Mouse (Mus musculus) hindbrain, embryonic 11.5 days (tissue): ENCODE data around the gene Cdhr5. TPM values are rescaled to one million over a fixed set of nuclear protein-coding genes. Genes with fewer than 3 reads are reported as not detected.

ENCODE experiments used
- ATAC-seq: fragments of 200-750 bp; cut with Nextera tagmentation; 2 replicates; pipeline ENCODE4 v1.8.0; 2017; ENCODE audit warnings: mild to moderate bottlenecking, moderate TSS enrichment, moderate library complexity; ENCODE audit not compliant: low FRiP score
- DNase-seq: peaks from one replicate; pipeline ENCODE4 v3.0.0-alpha.2; 2015; ENCODE audit warnings: low spot score
- H3K27ac ChIP-seq: fragments of 300-500 bp; sonication (generic); 2 replicates; pipeline ENCODE4 v1.5.1; 2014; ENCODE audit warnings: mild to moderate bottlenecking, low read depth, low read length
- H3K27me3 ChIP-seq: fragments of 300-500 bp; sonication (generic); 2 replicates; pipeline ENCODE4 v1.6.1; 2014; ENCODE audit warnings: mild to moderate bottlenecking, low read length, moderate library complexity, mixed read lengths; ENCODE audit not compliant: control insufficient read depth, insufficient read depth
- H3K36me3 ChIP-seq: fragments of 300-500 bp; sonication (generic); 2 replicates; pipeline ENCODE4 v1.6.1; 2014; ENCODE audit warnings: mild to moderate bottlenecking, low read length, moderate library complexity, mixed read lengths; ENCODE audit not compliant: control insufficient read depth, insufficient read depth
- H3K4me1 ChIP-seq: fragments of 300-500 bp; sonication (generic); replicated peaks from 2 replicates; pipeline ENCODE4 v1.6.1; 2014; ENCODE audit warnings: low read length, mixed read lengths; ENCODE audit not compliant: control insufficient read depth, insufficient read depth
- H3K4me2 ChIP-seq: fragments of 300-500 bp; sonication (generic); replicated peaks from 2 replicates; pipeline ENCODE4 v1.6.1; 2014; ENCODE audit warnings: mild to moderate bottlenecking, low read depth, low read length
- H3K4me3 ChIP-seq: fragments of 300-500 bp; sonication (generic); 2 replicates; pipeline ENCODE4 v1.5.1; 2014; ENCODE audit warnings: low read depth, low read length
- H3K9ac ChIP-seq: fragments of 300-500 bp; sonication (generic); 2 replicates; pipeline ENCODE4 v1.6.1; 2014; ENCODE audit warnings: low read depth, low read length
- H3K9me3 ChIP-seq: fragments of 300-500 bp; sonication (generic); 2 replicates; pipeline ENCODE4 v1.6.1; 2016; ENCODE audit warnings: low read length; ENCODE audit not compliant: control insufficient read depth
- WGBS: fragments of 180-500 bp; shearing (Covaris S2); extraction: QIAGEN DNeasy Blood & Tissue Kit; methylation state at CpG from one replicate; pipeline ENCODE4 v1.1.7; 2014; 5-methylcytosine and 5-hydroxymethylcytosine counted together
- polyA plus RNA-seq: library from polyadenylated mRNA; unstranded; fragments of >200 nt; fragmentation: Nextera tagmentation; extraction: Ambion mirVana; gene quantifications from 2 replicates; pipeline ENCODE4 v1.2.1, GENCODE M21; 2014

Cdhr5 gene
- polyA plus RNA-seq, 1 experiment from 2014 or later, result not detected

GRCm38 (mm10) chr7:141282756-141283155 lies 6.2 kb upstream of the Cdhr5 start:
- Histone ChIP-seq H3K27me3 (0 out of 2 replicates have a peak, but pooled peaks cover 3% of the 10 kb centered on the region), H3K9me3 (no peaks in the 10 kb centered on the region), H3K9ac (no peak overlapping the region), H3K36me3 (no peaks in the 10 kb centered on the region), H3K4me3 (no peak overlapping the region), H3K4me1 (peaks cover 5% of the 10 kb centered on the region; the same call in 1 of the 2 replicates), H3K27ac (no peak overlapping the region), H3K4me2 (no peak overlapping the region)
- no peak for ATAC-seq
- WGBS, result 81% methylated on average over 4 of the region's 4 CpGs
- DNase-seq, result no peak

- 52% methylated on average over 6 of the region's 6 CpGs for WGBS
- peaks cover 5% of the 10 kb centered on the region; the same call in 1 of the 2 replicates for H3K4me1 ChIP-seq
- H3K36me3 ChIP-seq, result no peaks in the 10 kb centered on the region
- ATAC-seq (no peak), DNase-seq (no peak)
- no peak overlapping the region for H3K9ac ChIP-seq
- no peak overlapping the region for H3K27ac ChIP-seq
- H3K9me3 ChIP-seq, result no peaks in the 10 kb centered on the region
- H3K27me3 ChIP-seq, result 0 out of 2 replicates have a peak, but pooled peaks cover 3% of the 10 kb centered on the region
- no peak overlapping the region for H3K4me2 ChIP-seq
- H3K4me3 ChIP-seq, result no peak overlapping the region
Measured at GRCm38 (mm10) chr7:141281442-141281841, 4.9 kb upstream of the Cdhr5 start.

DNA sequence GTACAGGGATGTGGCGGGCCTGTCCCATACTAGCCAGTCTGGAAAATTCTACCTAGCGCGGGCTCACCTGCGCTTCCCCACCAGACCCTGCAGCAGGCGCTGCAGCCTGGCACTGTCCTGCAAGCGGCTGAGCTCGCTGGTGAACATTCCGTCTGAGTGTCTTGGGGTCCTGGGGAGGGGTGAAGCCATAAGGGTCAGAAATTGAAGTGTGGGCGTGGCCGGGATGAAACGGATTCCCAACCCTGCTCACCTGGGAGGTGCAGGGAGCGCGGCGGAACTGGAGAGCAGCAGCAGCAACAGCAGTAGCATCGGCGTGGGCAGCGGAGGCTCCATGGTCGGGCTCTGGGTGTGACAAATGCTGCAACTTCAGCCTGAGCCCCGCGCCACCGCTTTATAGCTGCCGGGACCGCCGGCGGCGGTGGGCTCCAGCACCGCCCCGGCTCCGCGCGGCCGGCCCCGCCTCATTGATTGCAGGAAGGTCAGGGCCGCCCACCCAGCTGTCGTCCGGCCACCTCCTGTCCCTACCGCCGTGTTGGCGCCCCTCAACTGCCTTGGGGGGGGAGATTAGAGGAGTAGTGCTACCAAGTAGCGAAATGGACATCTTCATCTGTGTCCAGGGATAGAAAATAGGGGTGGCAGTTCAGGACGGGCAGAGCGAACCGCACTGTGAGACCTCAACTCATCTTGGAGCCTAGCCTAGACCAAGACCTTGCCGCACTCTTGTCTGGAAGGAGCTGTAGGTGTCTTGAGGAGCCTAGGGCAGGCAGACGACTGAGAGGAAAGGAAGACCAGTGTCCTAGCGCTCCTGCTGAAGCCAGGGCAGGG lies 2.4 kb upstream of the Cdhr5 start, which contains the start of gene Sct:
Gene Sct (minus strand): TSS at position 368 of the 825 bp plus-strand sequence.
- H3K4me3 ChIP-seq, result peak within 1 kb of the TSS; percentile 38

GRCm38 (mm10) chr7:141277701-141278678 lies 1.4 kb upstream of the Cdhr5 start:
- H3K4me3 ChIP-seq, result no peak overlapping the region
- DNase-seq (no peak), ATAC-seq (no peak)
- no peak overlapping the region for H3K27ac ChIP-seq
- no peaks in the 10 kb centered on the region for H3K36me3 ChIP-seq
- 78% methylated on average over 11 of the region's 11 CpGs for WGBS
- no peak overlapping the region for H3K9ac ChIP-seq
- 0 out of 2 replicates have a peak, but pooled peaks cover 3% of the 10 kb centered on the region for H3K27me3 ChIP-seq
- no peaks in the 10 kb centered on the region for H3K9me3 ChIP-seq
- H3K4me1 ChIP-seq, result peaks cover 5% of the 10 kb centered on the region; the same call in 1 of the 2 replicates
- no peak overlapping the region; the same call in 1 of the 2 replicates for H3K4me2 ChIP-seq

More for the DNA sequence above, 2.4 kb upstream of the Cdhr5 start, which contains the start of gene Sct:
- H3K9ac ChIP-seq, result peak within 1 kb of the TSS; percentile 39
- no peaks in the 10 kb centered on the region for H3K36me3 ChIP-seq
- WGBS, result 2% methylated on average over 42 of the region's 46 CpGs
- no peak within 1 kb of the TSS for H3K27ac ChIP-seq
- peak; percentile 72 for DNase-seq
- H3K27me3 ChIP-seq, result 0 out of 2 replicates have a peak, but pooled peaks cover 3% of the 10 kb centered on the region
- ATAC-seq, result peak; percentile 73
- H3K4me1 ChIP-seq, result peaks cover 5% of the 10 kb centered on the region; the same call in 1 of the 2 replicates
- no peaks in the 10 kb centered on the region for H3K9me3 ChIP-seq
- H3K4me2 ChIP-seq, result peak within 1 kb of the TSS; percentile 87

DNA sequence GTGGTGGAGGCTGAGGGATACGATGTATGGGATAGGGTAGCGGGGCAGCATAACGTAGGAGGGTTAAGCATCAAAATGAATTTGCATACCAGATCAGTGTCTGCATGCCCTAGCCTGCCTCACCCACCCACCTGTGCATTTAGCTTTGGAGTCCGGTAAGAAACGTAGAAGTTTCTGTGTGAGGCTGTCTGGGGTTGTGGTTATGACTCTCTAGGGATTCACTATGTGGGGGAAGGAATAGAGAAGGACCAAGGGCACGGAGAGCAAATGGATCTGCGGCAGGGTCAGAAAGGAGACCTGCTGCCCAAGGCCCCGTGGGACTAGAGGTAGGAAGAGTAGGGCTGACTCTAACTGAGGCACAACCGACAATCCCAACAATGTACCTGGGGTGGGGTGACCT lies 1.2 kb downstream of the Cdhr5 start:
- Histone ChIP-seq H3K9me3 (no peaks in the 10 kb centered on the region), H3K9ac (no peak overlapping the region), H3K4me2 (no peak overlapping the region), H3K4me3 (no peak overlapping the region), H3K4me1 (peaks cover 5% of the 10 kb centered on the region; the same call in 1 of the 2 replicates), H3K27me3 (0 out of 2 replicates have a peak, but pooled peaks cover 3% of the 10 kb centered on the region), H3K27ac (no peak overlapping the region), H3K36me3 (no peaks in the 10 kb centered on the region)
- 88% methylated on average over 9 of the region's 9 CpGs for WGBS
- ATAC-seq, result no peak
- DNase-seq, result no peak

DNA sequence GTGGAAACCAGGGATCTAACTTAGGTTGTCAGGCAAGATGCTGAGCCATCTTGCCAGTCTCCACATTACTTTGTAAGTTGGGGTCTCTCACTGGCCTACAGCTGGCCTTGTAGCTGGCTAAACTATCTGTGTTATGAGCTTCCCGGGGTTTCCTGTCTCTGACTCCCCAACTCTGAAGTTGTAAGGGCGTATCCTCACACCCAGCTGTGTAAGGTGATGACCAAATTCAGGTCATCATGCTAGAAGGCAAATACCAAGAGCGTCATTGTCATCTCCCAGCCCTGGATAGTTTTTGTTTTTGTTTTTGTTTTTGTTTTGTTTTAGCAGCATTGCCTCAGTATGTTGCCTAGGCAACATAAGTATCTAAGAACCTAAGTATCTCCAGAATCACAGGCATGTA lies 6.0 kb downstream of the Cdhr5 start:
- 81% methylated on average over 3 of the region's 3 CpGs for WGBS
- Histone ChIP-seq H3K9me3 (no peaks in the 10 kb centered on the region), H3K4me3 (no peak overlapping the region), H3K4me2 (no peak overlapping the region), H3K27ac (no peak overlapping the region), H3K4me1 (0 out of 2 replicates have a peak, but pooled peaks cover 3% of the 10 kb centered on the region), H3K36me3 (no peaks in the 10 kb centered on the region), H3K27me3 (no peaks in the 10 kb centered on the region), H3K9ac (no peak overlapping the region)
- DNase-seq (no peak), ATAC-seq (no peak)

DNA sequence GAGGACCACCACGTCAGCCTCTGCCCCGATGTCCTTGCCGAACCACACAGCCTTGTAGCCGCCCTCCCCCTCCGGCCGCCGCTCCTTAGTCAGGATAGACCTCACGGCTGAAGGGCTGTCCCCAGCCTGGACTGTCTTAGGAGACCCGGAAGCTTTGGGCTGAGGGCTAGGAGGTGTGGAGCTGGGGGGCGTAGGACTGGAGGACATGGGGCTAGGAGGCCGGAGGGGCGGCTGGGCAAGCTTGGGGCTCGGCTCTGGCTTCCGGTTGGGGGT lies 7.4 kb downstream of the Cdhr5 start:
- Histone ChIP-seq H3K36me3 (no peaks in the 10 kb centered on the region), H3K27me3 (no peaks in the 10 kb centered on the region), H3K9ac (no peak overlapping the region), H3K4me2 (no peak overlapping the region), H3K27ac (no peak overlapping the region), H3K4me3 (no peak overlapping the region), H3K9me3 (no peaks in the 10 kb centered on the region), H3K4me1 (0 out of 2 replicates have a peak, but pooled peaks cover 3% of the 10 kb centered on the region)
- no peak for ATAC-seq
- DNase-seq, result no peak
- 81% methylated on average over 12 of the region's 14 CpGs for WGBS

DNA sequence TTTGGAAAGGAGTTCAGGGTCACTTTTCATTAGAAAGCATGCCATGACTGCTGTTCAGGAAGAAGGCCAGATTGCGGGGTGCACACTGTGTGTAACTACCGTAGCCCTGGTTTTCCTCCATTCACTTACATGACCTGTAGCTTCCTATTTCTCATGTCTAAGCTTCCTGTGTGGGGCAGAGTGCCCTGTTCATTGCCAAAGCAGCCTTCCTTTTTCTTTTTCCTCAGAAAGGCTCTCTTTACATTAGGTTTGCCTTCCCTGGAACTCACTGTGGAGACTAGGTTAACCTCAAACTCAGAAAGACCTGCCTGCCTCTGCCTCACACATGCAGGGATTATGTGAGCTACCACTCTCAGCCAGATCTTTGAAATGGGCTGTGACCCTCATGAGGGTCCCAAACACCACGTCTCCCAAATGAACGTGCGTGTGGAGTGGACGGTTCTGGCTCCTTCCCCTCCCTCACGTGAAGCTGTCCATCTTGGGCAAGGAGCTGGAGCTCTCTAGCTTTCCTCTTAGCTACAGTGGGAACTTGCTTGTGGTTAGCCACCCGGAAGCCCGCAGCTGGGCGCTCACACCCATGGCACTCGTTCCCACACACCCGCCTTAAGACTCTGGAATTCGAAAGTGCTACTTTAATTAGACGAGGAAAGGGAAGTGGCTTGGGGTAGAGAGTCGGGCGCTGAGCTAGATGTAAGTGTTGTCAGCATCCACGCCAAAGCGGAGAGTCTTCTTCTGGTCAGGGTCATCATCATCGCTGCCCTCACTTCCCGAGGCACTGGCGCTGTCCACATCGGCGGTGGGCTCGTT lies 7.9 kb downstream of the Cdhr5 start:
- Histone ChIP-seq H3K36me3 (no peaks in the 10 kb centered on the region), H3K27me3 (no peaks in the 10 kb centered on the region), H3K9ac (no peak overlapping the region), H3K4me2 (no peak overlapping the region), H3K9me3 (no peaks in the 10 kb centered on the region), H3K4me1 (0 out of 2 replicates have a peak, but pooled peaks cover 3% of the 10 kb centered on the region), H3K27ac (no peak overlapping the region), H3K4me3 (no peak overlapping the region)
- DNase-seq (no peak), ATAC-seq (no peak)
- 81% methylated on average over 24 of the region's 24 CpGs for WGBS
